Mouse (Mus musculus) kidney, postnatal 0 days (tissue): Measurements from ENCODE around the gene Dmrtc1b. TPM values are rescaled to one million over a fixed set of nuclear protein-coding genes. Genes with fewer than 3 reads are reported as not detected.

Source experiments
- polyA plus RNA-seq: library from polyadenylated mRNA; unstranded; fragments of >200 nt; fragmentation: Nextera tagmentation; extraction: Ambion mirVana; gene quantifications from 2 replicates; pipeline ENCODE4 v1.2.1, GENCODE M21; 2015

The Dmrtc1b gene
- polyA plus RNA-seq, 1 experiment from 2014 or later: not detected

Other genes starting within 250 kb of the Dmrtc1b start
- gene Hdac8, start 202.5 kb upstream of the Dmrtc1b start, polyA plus RNA-seq: 9.9 and 11.5 TPM in 2 replicates
- gene Phka1, start 63.6 kb upstream of the Dmrtc1b start, polyA plus RNA-seq: 3.8 and 4.0 TPM in 2 replicates
- not detected in 2 replicates for gene Gm3880, start 20.9 kb upstream of the Dmrtc1b start, polyA plus RNA-seq
- not detected in 2 replicates for gene Gm9112, start 230 bp upstream of the Dmrtc1b start, polyA plus RNA-seq
- not detected in 2 replicates for gene Dmrtc1c1, start 95.1 kb downstream of the Dmrtc1b start, polyA plus RNA-seq
- not detected in 2 replicates for gene Dmrtc1c2, start 146.8 kb downstream of the Dmrtc1b start, polyA plus RNA-seq
- not detected in 2 replicates for gene 1700031F05Rik, start 160.1 kb downstream of the Dmrtc1b start, polyA plus RNA-seq
- gene Dmrtc1a, start 200.8 kb downstream of the Dmrtc1b start, polyA plus RNA-seq: 2.8 and 3.3 TPM in 2 replicates
- gene 1700011M02Rik, start 201.0 kb downstream of the Dmrtc1b start, polyA plus RNA-seq: not detected in 2 replicates
- gene 1700018G05Rik, start 220.5 kb downstream of the Dmrtc1b start, polyA plus RNA-seq: not detected in 2 replicates